Mouse (Mus musculus) retina, adult 2 months (tissue): ENCODE measurements around the gene Fam178b.

Experiments
- DNase-seq: peaks from one replicate; pipeline ENCODE4 v3.0.0-alpha.2; 2012; ENCODE audit warnings: low read depth, low spot score

Fam178b gene

GRCm38 (mm10) chr1:36524058-36524457 lies 158.9 kb downstream of the Fam178b start:
- DNase-seq = no peak

DNA sequence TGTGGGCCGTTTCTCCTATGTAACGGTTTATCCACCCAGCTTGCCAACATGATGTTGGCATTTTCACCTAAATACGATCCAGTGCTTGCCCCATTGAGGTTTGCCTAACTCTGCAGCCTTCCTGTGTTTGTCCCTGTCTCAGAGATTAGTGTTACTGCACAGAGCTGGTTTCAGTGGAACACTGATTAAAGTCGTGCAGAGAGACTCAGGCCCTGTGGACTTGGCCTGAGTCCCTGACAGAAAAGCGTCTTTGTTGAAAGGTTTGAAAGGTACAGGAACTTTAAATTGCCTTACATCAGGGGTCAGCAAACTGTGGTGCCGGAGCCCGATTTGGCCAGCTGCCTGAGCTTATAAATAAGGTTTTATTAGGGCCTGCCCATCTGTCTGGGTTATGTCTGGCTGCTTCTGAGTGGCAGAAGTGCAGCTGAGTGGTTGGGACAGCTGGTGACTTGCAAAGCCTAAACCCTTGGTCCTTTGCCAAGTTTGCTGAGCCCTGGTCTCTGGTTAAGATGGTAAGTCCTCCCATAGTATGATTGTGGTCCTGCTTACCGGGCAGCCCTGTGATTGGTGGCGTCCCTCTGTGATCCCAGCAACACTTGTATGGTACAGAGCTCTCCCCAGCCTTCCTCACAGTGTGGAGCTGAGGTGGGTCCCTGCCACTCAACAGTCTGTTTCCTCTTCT lies 159.5 kb downstream of the Fam178b start:
- peak; percentile 52 for DNase-seq

DNA sequence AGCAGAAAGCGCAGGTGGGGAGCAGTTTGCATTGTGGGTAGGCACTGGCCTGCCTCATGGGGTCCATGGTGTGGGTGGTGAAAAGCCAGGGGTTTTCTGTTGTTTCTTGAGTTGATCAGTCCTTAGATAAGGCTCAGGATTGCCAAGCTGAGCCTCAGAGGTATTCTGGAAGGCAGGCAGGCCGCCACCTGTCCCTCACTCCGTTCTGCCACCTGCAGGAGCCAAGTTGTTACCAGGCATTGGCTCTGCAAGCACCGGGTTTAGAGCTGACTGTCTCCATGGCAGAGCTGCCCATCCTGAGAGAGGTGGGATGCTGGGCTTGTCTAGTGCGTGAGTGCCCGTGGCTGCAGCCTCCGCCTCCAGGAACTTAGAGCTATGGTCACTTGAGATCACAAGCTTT lies 160.8 kb downstream of the Fam178b start:
- DNase-seq = no peak

GRCm38 (mm10) chr1:36519626-36520025 lies 163.4 kb downstream of the Fam178b start:
- DNase-seq = no peak

- DNase-seq = no peak
Observed at GRCm38 (mm10) chr1:36518259-36518658, 164.7 kb downstream of the Fam178b start.

DNA sequence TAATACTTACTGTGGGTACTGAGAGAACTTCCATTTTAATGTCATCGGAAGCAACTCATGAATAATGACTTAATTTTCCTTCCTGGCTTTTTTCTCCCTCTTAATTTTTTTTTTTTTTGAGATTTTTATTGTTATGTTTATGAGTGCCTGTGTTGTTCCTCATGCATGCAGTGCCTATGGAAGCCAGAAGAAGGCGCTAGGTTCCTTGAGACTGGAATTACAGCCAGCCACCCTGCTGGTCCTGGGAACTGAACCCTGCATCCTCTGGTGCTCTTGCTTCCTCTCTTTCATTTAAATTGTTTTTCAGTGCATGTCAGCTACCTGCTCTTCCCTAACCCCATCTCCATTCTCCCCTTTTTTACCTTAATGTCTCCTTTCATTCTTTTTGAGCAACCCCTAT lies 169.3 kb downstream of the Fam178b start:
- DNase-seq = no peak

- DNase-seq = no peak
Observed at GRCm38 (mm10) chr1:36513310-36513709, 169.7 kb downstream of the Fam178b start.

DNA sequence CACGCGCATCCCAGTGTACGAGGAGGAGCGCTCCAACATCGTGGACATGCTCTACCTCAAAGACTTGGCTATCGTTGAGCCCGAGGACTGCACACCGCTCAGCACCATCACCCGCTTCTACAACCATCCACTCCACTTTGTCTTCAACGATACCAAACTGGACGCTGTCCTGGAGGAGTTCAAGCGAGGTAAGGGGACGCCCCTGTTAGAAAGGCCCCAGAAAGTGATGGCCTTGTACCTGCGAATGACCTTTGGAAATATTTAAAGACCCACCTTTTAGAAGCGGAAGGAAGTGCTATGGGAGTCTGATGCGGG lies 170.1 kb downstream of the Fam178b start:
- DNase-seq = no peak
